Mouse (Mus musculus): ENCODE measurements around the gene Csad. TPM values are rescaled to one million over a fixed set of nuclear protein-coding genes. Genes with fewer than 3 reads are reported as not detected.
"Not testable (repeated sequence)": the region's sequence is repeated elsewhere in the genome, so short reads cannot be mapped to it uniquely, and the experiment has no call there.

Gene Csad
- total and polyA plus RNA-seq, 3 experiments: 71.2 to 128 (median 106) TPM

GRCm38 (mm10) chr15:102163900-102164693, 40.4 kb downstream of the Csad start:
- peak; percentile 62 for DNase-seq

- no peak for DNase-seq
Observed at GRCm38 (mm10) chr15:102160415-102161060, 44.0 kb downstream of the Csad start.

GRCm38 (mm10) chr15:102156836-102157235, 47.7 kb downstream of the Csad start:
- no peak for DNase-seq

GRCm38 (mm10) chr15:102155006-102155405, 49.5 kb downstream of the Csad start:
- not testable (repeated sequence) for DNase-seq

GRCm38 (mm10) chr15:102152646-102153045, 51.9 kb downstream of the Csad start:
- no peak for DNase-seq

GRCm38 (mm10) chr15:102150301-102151135, 54.0 kb downstream of the Csad start, which contains the start of gene Soat2:
TSS of gene Soat2 (plus strand) at chr15:102150526.
- DNase-seq: peak; percentile 54

- no peak for DNase-seq
Observed at GRCm38 (mm10) chr15:102149561-102149960, 55.0 kb downstream of the Csad start.

GRCm38 (mm10) chr15:102147674-102148402, 56.7 kb downstream of the Csad start:
- no peak for DNase-seq

- no peak for DNase-seq
Observed at GRCm38 (mm10) chr15:102146882-102147281, 57.6 kb downstream of the Csad start.

- DNase-seq: no peak
Observed at GRCm38 (mm10) chr15:102146089-102146488, 58.4 kb downstream of the Csad start.

- peak; percentile 90 for DNase-seq
Observed at GRCm38 (mm10) chr15:102145330-102145729, 59.2 kb downstream of the Csad start.

GRCm38 (mm10) chr15:102144726-102145125, 59.8 kb downstream of the Csad start:
- DNase-seq: no peak

- no peak for DNase-seq
Observed at GRCm38 (mm10) chr15:102144274-102144711, 60.2 kb downstream of the Csad start, which contains the start of gene Igfbp6. TSS of gene Igfbp6 (plus strand) at chr15:102144362.

- no peak for DNase-seq
Observed at GRCm38 (mm10) chr15:102142914-102143912, 61.3 kb downstream of the Csad start.

- no peak for DNase-seq
Observed at GRCm38 (mm10) chr15:102141120-102141519, 63.4 kb downstream of the Csad start.

- DNase-seq: peak; percentile 99
Observed at GRCm38 (mm10) chr15:102136129-102136758, 68.3 kb downstream of the Csad start, which contains the start of gene Spryd3. TSS of gene Spryd3 (minus strand) at chr15:102136234.

- no peak for DNase-seq
Observed at GRCm38 (mm10) chr15:102135522-102136128, 68.9 kb downstream of the Csad start.

- no peak for DNase-seq
Observed at GRCm38 (mm10) chr15:102134709-102135108, 69.8 kb downstream of the Csad start.

- DNase-seq: no peak
Observed at GRCm38 (mm10) chr15:102133314-102133713, 71.2 kb downstream of the Csad start.

Measured in adrenal gland, adult 2 months (tissue).